Mouse (Mus musculus) MEL (cell line): ENCODE results near the gene Eif2b4. TPM values are rescaled to one million over a fixed set of nuclear protein-coding genes. Genes with fewer than 3 reads are reported as not detected.

ENCODE experiments used
- DNase-seq: peaks from one replicate; pipeline ENCODE4 v3.0.0; 2011; ENCODE audit warnings: low read depth, low spot score
- H3K27ac ChIP-seq: 2 replicates; pipeline ENCODE4 v1.5.1; 2012; ENCODE audit warnings: low read depth, mild to moderate bottlenecking, control low read depth, low read length, moderate library complexity; ENCODE audit not compliant: control insufficient read depth
- H3K27me3 ChIP-seq, 2 experiments: fragments of 150-350 bp in 1 of 2; sonication (generic) in 1 of 2; 2 replicates each; pipeline ENCODE4 v1.6.1; 2012; ENCODE audit warnings: low read length in 2 of 2, mild to moderate bottlenecking in 2 of 2, improper control_type of control experiment in 1 of 2, moderate library complexity in 1 of 2; ENCODE audit not compliant: insufficient read depth in 2 of 2, control insufficient read depth in 1 of 2
- H3K36me3 ChIP-seq, 2 experiments: 2 replicates each; pipeline ENCODE4 v1.6.1; 2012 to 2014; ENCODE audit warnings: low read length in 2 of 2, improper control_type of control experiment in 1 of 2, inconsistent platforms in 1 of 2, mild to moderate bottlenecking in 1 of 2; ENCODE audit not compliant: insufficient read depth in 2 of 2, control insufficient read depth in 1 of 2
- H3K4me1 ChIP-seq, 2 experiments: fragments of 150-350 bp in 1 of 2; sonication (generic) in 1 of 2; 2 replicates each; pipeline ENCODE4 v1.6.1; 2012; ENCODE audit warnings: low read length in 2 of 2, improper control_type of control experiment in 1 of 2, mild to moderate bottlenecking in 1 of 2; ENCODE audit not compliant: insufficient read depth in 2 of 2, control insufficient read depth in 1 of 2
- H3K4me3 ChIP-seq, 2 experiments: fragments of 150-350 bp in 1 of 2; sonication (generic) in 1 of 2; 2 replicates each; pipeline ENCODE4 v1.5.1; 2012; ENCODE audit warnings: low read depth in 2 of 2, low read length in 2 of 2, mild to moderate bottlenecking in 2 of 2, moderate library complexity in 2 of 2, control low read depth in 1 of 2, improper control_type of control experiment in 1 of 2; ENCODE audit not compliant: control insufficient read depth in 1 of 2, insufficient read depth in 1 of 2
- H3K79me2 ChIP-seq: 2 replicates; pipeline ENCODE4 v1.6.1; 2012; ENCODE audit warnings: mild to moderate bottlenecking, low read length, moderate library complexity; ENCODE audit not compliant: control insufficient read depth, poor library complexity, insufficient read depth
- H3K9ac ChIP-seq: 2 replicates; pipeline ENCODE4 v1.6.1; 2012; ENCODE audit warnings: low read depth, mild to moderate bottlenecking, control low read depth, low read length, moderate library complexity; ENCODE audit not compliant: control insufficient read depth, poor library complexity, severe bottlenecking
- H3K9me3 ChIP-seq: fragments of 150-350 bp; sonication (generic); replicated peaks from 2 replicates; pipeline ENCODE4 v1.6.1; 2012; ENCODE audit warnings: mild to moderate bottlenecking, low read length, improper control_type of control experiment, moderate library complexity; ENCODE audit not compliant: insufficient read depth
- BHLHE40 ChIP-seq: IDR thresholded peaks from 2 replicates; pipeline ENCODE4 v1.6.1; 2012; ENCODE audit warnings: low read depth, mild to moderate bottlenecking, inconsistent platforms, low read length, improper control_type of control experiment, borderline replicate concordance
- CHD2 ChIP-seq: IDR thresholded peaks from 2 replicates; pipeline ENCODE4 v1.6.1; 2011; ENCODE audit warnings: low read length, improper control_type of control experiment
- CTCF ChIP-seq, 3 experiments: IDR thresholded peaks in 2 of 3; conservative IDR thresholded peaks in 1 of 3; 2 replicates each; pipeline ENCODE4 v1.5.1; 2011 to 2012; ENCODE audit warnings: low read length in 3 of 3, low read depth in 2 of 3, mild to moderate bottlenecking in 2 of 3, improper control_type of control experiment in 1 of 3, inconsistent platforms in 1 of 3, mixed read lengths in 1 of 3, moderate library complexity in 1 of 3; ENCODE audit not compliant: control insufficient read depth in 1 of 3, insufficient read depth in 1 of 3, poor library complexity in 1 of 3, severe bottlenecking in 1 of 3
- ELF1 ChIP-seq: IDR thresholded peaks from 2 replicates; pipeline ENCODE4 v1.6.1; 2014; ENCODE audit warnings: low read depth, mild to moderate bottlenecking, inconsistent platforms, low read length, improper control_type of control experiment, moderate library complexity
- ETS1 ChIP-seq: IDR thresholded peaks from 2 replicates; pipeline ENCODE4 v1.6.1; 2012; ENCODE audit warnings: low read depth, mild to moderate bottlenecking, inconsistent platforms, low read length, improper control_type of control experiment, moderate library complexity
- GABPA ChIP-seq: IDR thresholded peaks from 2 replicates; pipeline ENCODE4 v1.6.1; 2012; ENCODE audit warnings: low read depth, mild to moderate bottlenecking, inconsistent platforms, low read length, improper control_type of control experiment, moderate library complexity
- MAFK ChIP-seq: IDR thresholded peaks from 2 replicates; pipeline ENCODE4 v1.6.1; 2011; ENCODE audit warnings: low read depth, mild to moderate bottlenecking, low read length, improper control_type of control experiment, borderline replicate concordance
- MAZ ChIP-seq: IDR thresholded peaks from 2 replicates; pipeline ENCODE4 v1.6.1; 2012; ENCODE audit warnings: low read depth, mild to moderate bottlenecking, inconsistent platforms, low read length, improper control_type of control experiment
- MEF2A ChIP-seq: IDR thresholded peaks from 2 replicates; pipeline ENCODE4 v1.6.1; 2014; ENCODE audit warnings: low read depth, mild to moderate bottlenecking, inconsistent platforms, low read length, improper control_type of control experiment; ENCODE audit not compliant: poor library complexity, insufficient replicate concordance, severe bottlenecking; ENCODE audit errors: extremely low read depth
- MYB ChIP-seq: IDR thresholded peaks from 2 replicates; pipeline ENCODE4 v1.6.1; 2011; ENCODE audit warnings: mild to moderate bottlenecking, low read depth, low read length, improper control_type of control experiment
- POLR2A ChIP-seq, 2 experiments: IDR thresholded peaks; 2 replicates each; pipeline ENCODE4 v1.6.1; 2011 to 2012; ENCODE audit warnings: low read length in 2 of 2, mild to moderate bottlenecking in 2 of 2, control low read depth in 1 of 2, improper control_type of control experiment in 1 of 2, low read depth in 1 of 2, moderate library complexity in 1 of 2; ENCODE audit not compliant: control insufficient read depth in 1 of 2, insufficient read depth in 1 of 2, poor library complexity in 1 of 2
- POLR2AphosphoS2 ChIP-seq: IDR thresholded peaks from 2 replicates; pipeline ENCODE4 v1.6.1; 2011; ENCODE audit warnings: low read length, improper control_type of control experiment
- RCOR1 ChIP-seq: IDR thresholded peaks from 2 replicates; pipeline ENCODE4 v1.6.1; 2012; ENCODE audit warnings: low read depth, mild to moderate bottlenecking, inconsistent platforms, low read length, improper control_type of control experiment
- SIN3A ChIP-seq: IDR thresholded peaks from 2 replicates; pipeline ENCODE4 v1.6.1; 2012; ENCODE audit warnings: low read length, improper control_type of control experiment, inconsistent platforms
- TAL1 ChIP-seq: IDR thresholded peaks from 2 replicates; pipeline ENCODE4 v1.6.1; 2012; ENCODE audit warnings: mild to moderate bottlenecking, inconsistent platforms, low read length, moderate library complexity, mixed read lengths
- TBP ChIP-seq: IDR thresholded peaks from 2 replicates; pipeline ENCODE4 v1.8.0; 2011; ENCODE audit warnings: low read depth, low read length, improper control_type of control experiment
- TCF12 ChIP-seq: IDR thresholded peaks from 2 replicates; pipeline ENCODE4 v1.6.1; 2014; ENCODE audit warnings: low read depth, mild to moderate bottlenecking, inconsistent platforms, low read length, improper control_type of control experiment, moderate library complexity
- USF2 ChIP-seq, 2 experiments: IDR thresholded peaks; 2 replicates each; pipeline ENCODE4 v1.6.1; 2011 to 2012; ENCODE audit warnings: improper control_type of control experiment in 2 of 2, low read length in 2 of 2, borderline replicate concordance in 1 of 2, inconsistent platforms in 1 of 2, low read depth in 1 of 2, mild to moderate bottlenecking in 1 of 2; ENCODE audit not compliant: insufficient read depth in 1 of 2
- ZC3H11A ChIP-seq: IDR thresholded peaks from 2 replicates; pipeline ENCODE4 v1.6.1; 2012; ENCODE audit warnings: low read depth, mild to moderate bottlenecking, inconsistent platforms, low read length, improper control_type of control experiment
- ZMIZ1 ChIP-seq: IDR thresholded peaks from 2 replicates; pipeline ENCODE4 v1.6.1; 2012; ENCODE audit warnings: low read depth, mild to moderate bottlenecking, inconsistent platforms, low read length, improper control_type of control experiment, moderate library complexity
- polyA plus RNA-seq, 2 experiments: library from polyadenylated mRNA; stranded (reverse) in 1 of 2; unstranded in 1 of 2; fragments of >175 nt in 1 of 2; fragments of >200 nt in 1 of 2; gene quantifications; 2 replicates each; pipeline versions ENCODE4 v1.2.1 to v1.2.4; 2012; ENCODE audit warnings: low replicate concordance in 2 of 2, low read depth in 1 of 2; ENCODE audit not compliant: insufficient read length in 2 of 2, insufficient read depth in 1 of 2, missing spikeins in 1 of 2
- total RNA-seq: library from RNA; depleted of rRNA; stranded (reverse); fragments of 300-350 nt; gene quantifications from 2 replicates; pipeline ENCODE4 v1.2.3, GENCODE M21; 2012

The Eif2b4 gene
- total and polyA plus RNA-seq, 3 experiments = 151 to 282 TPM; not detected in 1

GRCm38 (mm10) chr5:31138241-31138967 lies 54.8 kb downstream of the Eif2b4 start, which contains the start of gene Ucn:
TSS of gene Ucn (minus strand) at chr5:31138829.
- Histone ChIP-seq H3K9me3 (no peaks in the 10 kb centered on the region), H3K27ac (no peak within 1 kb of the TSS), H3K79me2 (no peaks in the 10 kb centered on the region), H3K4me1 (no peaks in the 10 kb centered on the region), H3K36me3 (no peaks in the 10 kb centered on the region), H3K4me3 (no peak within 1 kb of the TSS), H3K27me3 (peaks cover 0 to 2% of the 10 kb centered on the region in 2 experiments; a peak in 1 of 4 replicates), H3K9ac (no peak within 1 kb of the TSS)
- TF ChIP-seq SIN3A = no peak
- no peak for TF ChIP-seq CTCF (IDR thresholded peaks at IDR 0.05 in 2 of 3, conservative IDR thresholded peaks at IDR 0.05 in 1 of 3; ENCODE audit: control insufficient read depth in 1 of 3, insufficient read depth in 1 of 3, low read depth in 2 of 3, low read length in 3 of 3, poor library complexity in 1 of 3, severe bottlenecking in 1 of 3)
- 0 out of 4 replicates have a peak, but pooled peaks of 1 of the 2 experiments have one; percentile 17 for TF ChIP-seq POLR2A (IDR thresholded peaks at IDR 0.05; ENCODE audit: control insufficient read depth in 1 of 2, insufficient read depth in 1 of 2, low read depth in 1 of 2, low read length in 2 of 2, poor library complexity in 1 of 2)
- TF ChIP-seq POLR2AphosphoS2 = no peak
- no peak for TF ChIP-seq MAFK
- no peak for DNase-seq

GRCm38 (mm10) chr5:31137658-31138057 lies 55.6 kb downstream of the Eif2b4 start:
- H3K9ac ChIP-seq = no peak overlapping the region
- peaks cover 0 to 2% of the 10 kb centered on the region in 2 experiments; a peak in 2 of 4 replicates for H3K27me3 ChIP-seq
- H3K9me3 ChIP-seq = no peaks in the 10 kb centered on the region
- no peaks in the 10 kb centered on the region for H3K36me3 ChIP-seq
- no peak for DNase-seq
- H3K4me1 ChIP-seq = no peaks in the 10 kb centered on the region
- H3K4me3 ChIP-seq = no peak overlapping the region
- TF ChIP-seq ZMIZ1 (no peak), TCF12 (no peak), TAL1 (no peak), MAZ (no peak), SIN3A (no peak), MYB (no peak), ETS1 (no peak), MAFK (no peak), POLR2A (IDR thresholded peaks at IDR 0.05; ENCODE audit: control insufficient read depth in 1 of 2, insufficient read depth in 1 of 2, low read depth in 1 of 2, low read length in 2 of 2, poor library complexity in 1 of 2) (no peak), USF2 (IDR thresholded peaks at IDR 0.05; ENCODE audit: borderline replicate concordance in 1 of 2, insufficient read depth in 1 of 2, low read depth in 1 of 2, low read length in 2 of 2) (no peak), BHLHE40 (no peak), ZC3H11A (no peak), GABPA (no peak), ELF1 (no peak), CHD2 (no peak), MEF2A (no peak), RCOR1 (no peak), TBP (no peak)
- TF ChIP-seq, all 39 proteins: peak for 0
- no peaks in the 10 kb centered on the region for H3K79me2 ChIP-seq
- no peak overlapping the region for H3K27ac ChIP-seq
